Mouse (Mus musculus) MEL (cell line): ENCODE data around the gene Rfxank. TPM values are rescaled to one million over a fixed set of nuclear protein-coding genes. Genes with fewer than 3 reads are reported as not detected.

Experiments used
- DNase-seq: peaks from one replicate; pipeline ENCODE4 v3.0.0; 2011; ENCODE audit warnings: low read depth, low spot score
- H3K27ac ChIP-seq: 2 replicates; pipeline ENCODE4 v1.5.1; 2012; ENCODE audit warnings: low read depth, mild to moderate bottlenecking, control low read depth, low read length, moderate library complexity; ENCODE audit not compliant: control insufficient read depth
- H3K27me3 ChIP-seq, 2 experiments: fragments of 150-350 bp in 1 of 2; sonication (generic) in 1 of 2; 2 replicates each; pipeline ENCODE4 v1.6.1; 2012; ENCODE audit warnings: low read length in 2 of 2, mild to moderate bottlenecking in 2 of 2, improper control_type of control experiment in 1 of 2, moderate library complexity in 1 of 2; ENCODE audit not compliant: insufficient read depth in 2 of 2, control insufficient read depth in 1 of 2
- H3K36me3 ChIP-seq, 2 experiments: 2 replicates each; pipeline ENCODE4 v1.6.1; 2012 to 2014; ENCODE audit warnings: low read length in 2 of 2, improper control_type of control experiment in 1 of 2, inconsistent platforms in 1 of 2, mild to moderate bottlenecking in 1 of 2; ENCODE audit not compliant: insufficient read depth in 2 of 2, control insufficient read depth in 1 of 2
- H3K4me1 ChIP-seq, 2 experiments: fragments of 150-350 bp in 1 of 2; sonication (generic) in 1 of 2; 2 replicates each; pipeline ENCODE4 v1.6.1; 2012; ENCODE audit warnings: low read length in 2 of 2, improper control_type of control experiment in 1 of 2, mild to moderate bottlenecking in 1 of 2; ENCODE audit not compliant: insufficient read depth in 2 of 2, control insufficient read depth in 1 of 2
- H3K4me3 ChIP-seq, 2 experiments: fragments of 150-350 bp in 1 of 2; sonication (generic) in 1 of 2; 2 replicates each; pipeline ENCODE4 v1.5.1; 2012; ENCODE audit warnings: low read depth in 2 of 2, low read length in 2 of 2, mild to moderate bottlenecking in 2 of 2, moderate library complexity in 2 of 2, control low read depth in 1 of 2, improper control_type of control experiment in 1 of 2; ENCODE audit not compliant: control insufficient read depth in 1 of 2, insufficient read depth in 1 of 2
- H3K79me2 ChIP-seq: 2 replicates; pipeline ENCODE4 v1.6.1; 2012; ENCODE audit warnings: mild to moderate bottlenecking, low read length, moderate library complexity; ENCODE audit not compliant: control insufficient read depth, poor library complexity, insufficient read depth
- H3K9ac ChIP-seq: 2 replicates; pipeline ENCODE4 v1.6.1; 2012; ENCODE audit warnings: low read depth, mild to moderate bottlenecking, control low read depth, low read length, moderate library complexity; ENCODE audit not compliant: control insufficient read depth, poor library complexity, severe bottlenecking
- H3K9me3 ChIP-seq: fragments of 150-350 bp; sonication (generic); replicated peaks from 2 replicates; pipeline ENCODE4 v1.6.1; 2012; ENCODE audit warnings: mild to moderate bottlenecking, low read length, improper control_type of control experiment, moderate library complexity; ENCODE audit not compliant: insufficient read depth
- BHLHE40 ChIP-seq: IDR thresholded peaks from 2 replicates; pipeline ENCODE4 v1.6.1; 2012; ENCODE audit warnings: low read depth, mild to moderate bottlenecking, inconsistent platforms, low read length, improper control_type of control experiment, borderline replicate concordance
- CTCF ChIP-seq, 3 experiments: IDR thresholded peaks in 2 of 3; conservative IDR thresholded peaks in 1 of 3; 2 replicates each; pipeline ENCODE4 v1.5.1; 2011 to 2012; ENCODE audit warnings: low read length in 3 of 3, low read depth in 2 of 3, mild to moderate bottlenecking in 2 of 3, improper control_type of control experiment in 1 of 3, inconsistent platforms in 1 of 3, mixed read lengths in 1 of 3, moderate library complexity in 1 of 3; ENCODE audit not compliant: control insufficient read depth in 1 of 3, insufficient read depth in 1 of 3, poor library complexity in 1 of 3, severe bottlenecking in 1 of 3
- ELF1 ChIP-seq: IDR thresholded peaks from 2 replicates; pipeline ENCODE4 v1.6.1; 2014; ENCODE audit warnings: low read depth, mild to moderate bottlenecking, inconsistent platforms, low read length, improper control_type of control experiment, moderate library complexity
- GATA1 ChIP-seq: IDR thresholded peaks from 2 replicates; pipeline ENCODE4 v1.6.1; 2011; ENCODE audit warnings: low read depth, low read length, improper control_type of control experiment
- HCFC1 ChIP-seq: IDR thresholded peaks from 2 replicates; pipeline ENCODE4 v1.6.1; 2012; ENCODE audit warnings: low read depth, mild to moderate bottlenecking, inconsistent platforms, low read length, improper control_type of control experiment, moderate library complexity
- KAT2A ChIP-seq: conservative IDR thresholded peaks from 2 replicates; pipeline ENCODE4 v1.6.1; 2012; ENCODE audit warnings: low read depth, low read length, improper control_type of control experiment, inconsistent platforms
- MAFK ChIP-seq: IDR thresholded peaks from 2 replicates; pipeline ENCODE4 v1.6.1; 2011; ENCODE audit warnings: low read depth, mild to moderate bottlenecking, low read length, improper control_type of control experiment, borderline replicate concordance
- MXI1 ChIP-seq: IDR thresholded peaks from 2 replicates; pipeline ENCODE4 v1.6.1; 2011; ENCODE audit warnings: mild to moderate bottlenecking, low read depth, low read length, improper control_type of control experiment
- MYB ChIP-seq: IDR thresholded peaks from 2 replicates; pipeline ENCODE4 v1.6.1; 2011; ENCODE audit warnings: mild to moderate bottlenecking, low read depth, low read length, improper control_type of control experiment
- MYC ChIP-seq: IDR thresholded peaks from 2 replicates; pipeline ENCODE4 v1.6.1; 2011; ENCODE audit warnings: low read depth, mild to moderate bottlenecking, low read length, improper control_type of control experiment, moderate library complexity
- NRF1 ChIP-seq: IDR thresholded peaks from 2 replicates; pipeline ENCODE4 v1.6.1; 2014; ENCODE audit warnings: low read depth, mild to moderate bottlenecking, inconsistent platforms, low read length, improper control_type of control experiment, moderate library complexity; ENCODE audit not compliant: poor library complexity, insufficient read depth, severe bottlenecking
- POLR2AphosphoS2 ChIP-seq: IDR thresholded peaks from 2 replicates; pipeline ENCODE4 v1.6.1; 2011; ENCODE audit warnings: low read length, improper control_type of control experiment
- RAD21 ChIP-seq: IDR thresholded peaks from 2 replicates; pipeline ENCODE4 v1.6.1; 2011; ENCODE audit warnings: mild to moderate bottlenecking, low read depth, low read length, improper control_type of control experiment
- RCOR1 ChIP-seq: IDR thresholded peaks from 2 replicates; pipeline ENCODE4 v1.6.1; 2012; ENCODE audit warnings: low read depth, mild to moderate bottlenecking, inconsistent platforms, low read length, improper control_type of control experiment
- SIN3A ChIP-seq: IDR thresholded peaks from 2 replicates; pipeline ENCODE4 v1.6.1; 2012; ENCODE audit warnings: low read length, improper control_type of control experiment, inconsistent platforms
- TAL1 ChIP-seq: IDR thresholded peaks from 2 replicates; pipeline ENCODE4 v1.6.1; 2012; ENCODE audit warnings: mild to moderate bottlenecking, inconsistent platforms, low read length, moderate library complexity, mixed read lengths
- USF1 ChIP-seq: IDR thresholded peaks from 2 replicates; pipeline ENCODE4 v1.6.1; 2014; ENCODE audit warnings: low read depth, mild to moderate bottlenecking, inconsistent platforms, low read length, improper control_type of control experiment, moderate library complexity
- ZC3H11A ChIP-seq: IDR thresholded peaks from 2 replicates; pipeline ENCODE4 v1.6.1; 2012; ENCODE audit warnings: low read depth, mild to moderate bottlenecking, inconsistent platforms, low read length, improper control_type of control experiment
- ZKSCAN1 ChIP-seq: IDR thresholded peaks from 2 replicates; pipeline ENCODE4 v1.6.1; 2012; ENCODE audit warnings: low read depth, mild to moderate bottlenecking, inconsistent platforms, low read length, improper control_type of control experiment, moderate library complexity
- ZNF384 ChIP-seq: IDR thresholded peaks from 2 replicates; pipeline ENCODE4 v1.6.1; 2012; ENCODE audit warnings: low read depth, mild to moderate bottlenecking, inconsistent platforms, low read length, improper control_type of control experiment
- polyA plus RNA-seq, 2 experiments: library from polyadenylated mRNA; stranded (reverse) in 1 of 2; unstranded in 1 of 2; fragments of >175 nt in 1 of 2; fragments of >200 nt in 1 of 2; gene quantifications; 2 replicates each; pipeline versions ENCODE4 v1.2.1 to v1.2.4; 2012; ENCODE audit warnings: low replicate concordance in 2 of 2, low read depth in 1 of 2; ENCODE audit not compliant: insufficient read length in 2 of 2, insufficient read depth in 1 of 2, missing spikeins in 1 of 2
- total RNA-seq: library from RNA; depleted of rRNA; stranded (reverse); fragments of 300-350 nt; gene quantifications from 2 replicates; pipeline ENCODE4 v1.2.3, GENCODE M21; 2012

The Rfxank gene
- total and polyA plus RNA-seq, 3 experiments, result 5.0 to 7.2 TPM; not detected in 1

- TF ChIP-seq POLR2AphosphoS2 (peak; percentile 89), KAT2A (no peak; the same call in 1 of the 2 replicates), MYC (peak; percentile 95), GATA1 (no peak), MYB (no peak), ZC3H11A (no peak), CTCF (IDR thresholded peaks at IDR 0.05 in 2 of 3, conservative IDR thresholded peaks at IDR 0.05 in 1 of 3; ENCODE audit: control insufficient read depth in 1 of 3, insufficient read depth in 1 of 3, low read depth in 2 of 3, low read length in 3 of 3, poor library complexity in 1 of 3, severe bottlenecking in 1 of 3) (no peak), ZKSCAN1 (no peak), ELF1 (peak; percentile 98), SIN3A (peak; percentile 98), TAL1 (no peak)
Observed at GRCm38 (mm10) chr8:70131166-70131883, 7.6 kb downstream of the Rfxank start, which contains the start of gene Nr2c2ap (continued).

GRCm38 (mm10) chr8:70130066-70130465, 8.9 kb downstream of the Rfxank start:
- Histone ChIP-seq H3K4me1 (peaks cover 0 to 8% of the 10 kb centered on the region in 2 experiments; a peak in 2 of 4 replicates), H3K9me3 (no peaks in the 10 kb centered on the region), H3K36me3 (peaks cover 0 to 2% of the 10 kb centered on the region in 2 experiments; a peak in 2 of 4 replicates), H3K4me3 (no peak overlapping the region), H3K9ac (no peak overlapping the region), H3K79me2 (peaks cover 11% of the 10 kb centered on the region), H3K27me3 (peaks cover 0 to 3% of the 10 kb centered on the region in 2 experiments; a peak in 1 of 4 replicates), H3K27ac (no peak overlapping the region)
- TF ChIP-seq RAD21, result no peak
- no peak for DNase-seq

GRCm38 (mm10) chr8:70129309-70129952, 9.5 kb downstream of the Rfxank start:
- peaks cover 0 to 8% of the 10 kb centered on the region in 2 experiments; a peak in 2 of 4 replicates for H3K4me1 ChIP-seq
- no peak overlapping the region for H3K27ac ChIP-seq
- peaks cover 0 to 4% of the 10 kb centered on the region in 2 experiments; a peak in 1 of 4 replicates for H3K27me3 ChIP-seq
- H3K4me3 ChIP-seq, result no peak overlapping the region
- H3K9ac ChIP-seq, result no peak overlapping the region
- peaks cover 11% of the 10 kb centered on the region for H3K79me2 ChIP-seq
- peaks cover 0 to 2% of the 10 kb centered on the region in 2 experiments; a peak in 2 of 4 replicates for H3K36me3 ChIP-seq
- H3K9me3 ChIP-seq, result no peaks in the 10 kb centered on the region
- TF ChIP-seq HCFC1 (no peak), BHLHE40 (no peak), MXI1 (no peak), KAT2A (no peak), ZC3H11A (no peak), ZNF384 (no peak), POLR2AphosphoS2 (no peak), RCOR1 (no peak), USF1 (no peak), NRF1 (no peak), MAFK (no peak)
- DNase-seq, result no peak
